Mouse (Mus musculus) heart, adult 8-10 months (tissue): ENCODE data around the gene Mroh2a. TPM values are rescaled to one million over a fixed set of nuclear protein-coding genes. Genes with fewer than 3 reads are reported as not detected.

Experiments
- DNase-seq: peaks from one replicate; pipeline ENCODE4 v3.0.0; 2022; ENCODE audit warnings: low spot score
- total RNA-seq, 4 experiments: library from RNA; stranded (reverse); gene quantifications; 2 replicates each; pipeline ENCODE4 v1.2.4; 2022

The Mroh2a gene
- total RNA-seq, 4 experiments from 2014 or later, result 0.35 TPM; not detected in 3

- no peak for DNase-seq
These were observed 64.7 kb downstream of the Mroh2a start for GRCm38 (mm10) chr1:88291409-88292005.

GRCm38 (mm10) chr1:88292057-88292456, 65.3 kb downstream of the Mroh2a start:
- DNase-seq, result no peak

GRCm38 (mm10) chr1:88294650-88295049, 67.9 kb downstream of the Mroh2a start:
- DNase-seq, result no peak

- no peak for DNase-seq
These were observed 69.6 kb downstream of the Mroh2a start for GRCm38 (mm10) chr1:88296171-88296920.

GRCm38 (mm10) chr1:88297480-88298258, 70.9 kb downstream of the Mroh2a start:
- no peak for DNase-seq

- no peak for DNase-seq
These were observed 72.1 kb downstream of the Mroh2a start for GRCm38 (mm10) chr1:88298686-88299528.

- DNase-seq, result no peak
These were observed 72.8 kb downstream of the Mroh2a start for GRCm38 (mm10) chr1:88299529-88299945.

GRCm38 (mm10) chr1:88300301-88301050, 73.7 kb downstream of the Mroh2a start:
- DNase-seq, result no peak

GRCm38 (mm10) chr1:88301121-88302014, 74.6 kb downstream of the Mroh2a start:
- DNase-seq, result no peak

GRCm38 (mm10) chr1:88302057-88302740, 75.4 kb downstream of the Mroh2a start:
- no peak for DNase-seq

GRCm38 (mm10) chr1:88303762-88304161, 77.0 kb downstream of the Mroh2a start:
- DNase-seq, result no peak

GRCm38 (mm10) chr1:88304261-88304985, 77.6 kb downstream of the Mroh2a start:
- DNase-seq, result no peak

GRCm38 (mm10) chr1:88305018-88305795, 78.4 kb downstream of the Mroh2a start:
- DNase-seq, result no peak

- DNase-seq, result no peak
These were observed 79.8 kb downstream of the Mroh2a start for GRCm38 (mm10) chr1:88306543-88306942.

- no peak for DNase-seq
These were observed 80.4 kb downstream of the Mroh2a start for GRCm38 (mm10) chr1:88307180-88307579.

- no peak for DNase-seq
These were observed 82.2 kb downstream of the Mroh2a start for GRCm38 (mm10) chr1:88309020-88309419.

GRCm38 (mm10) chr1:88309905-88310304, 83.1 kb downstream of the Mroh2a start:
- DNase-seq, result no peak

- no peak for DNase-seq
These were observed 83.6 kb downstream of the Mroh2a start for GRCm38 (mm10) chr1:88310349-88310748.
